Mouse (Mus musculus): ENCODE measurements around the gene Nos3. TPM values are rescaled to one million over a fixed set of nuclear protein-coding genes. Genes with fewer than 3 reads are reported as not detected.

Gene Nos3
- polyA plus RNA-seq, 1 experiment from 2014 or later, result 9.8 TPM

- no peak overlapping the region for H3K4me2 ChIP-seq
- no peak overlapping the region for H3K9ac ChIP-seq
- H3K4me1 ChIP-seq (replicated peaks), result 0 out of 2 replicates have a peak, but pooled peaks cover 7% of the 10 kb centered on the region
- H3K4me3 ChIP-seq, result no peak overlapping the region
- H3K9me3 ChIP-seq, result no peaks in the 10 kb centered on the region
- H3K27me3 ChIP-seq, result no peaks in the 10 kb centered on the region
- no peak overlapping the region for H3K27ac ChIP-seq
- 0 out of 2 replicates have a peak, but pooled peaks have one; percentile 15 for ATAC-seq (ENCODE audit: low FRiP score)
- H3K36me3 ChIP-seq, result peaks cover 56% of the 10 kb centered on the region
- WGBS, result 93% methylated on average over 13 of the region's 13 CpGs
These were observed 44.0 kb downstream of the Nos3 start for GRCm38 (mm10) chr5:24408651-24409050.

GRCm38 (mm10) chr5:24409466-24409865, 44.9 kb downstream of the Nos3 start:
- 66% methylated on average over 2 of the region's 2 CpGs for WGBS
- no peak for ATAC-seq (ENCODE audit: low FRiP score)

GRCm38 (mm10) chr5:24412063-24412462, 47.5 kb downstream of the Nos3 start:
- H3K27ac ChIP-seq, result no peak overlapping the region
- H3K9me3 ChIP-seq, result no peaks in the 10 kb centered on the region
- ATAC-seq (ENCODE audit: low FRiP score), result no peak
- H3K4me1 ChIP-seq (replicated peaks), result peaks cover 25% of the 10 kb centered on the region
- H3K4me2 ChIP-seq, result no peak overlapping the region
- H3K27me3 ChIP-seq, result no peaks in the 10 kb centered on the region
- WGBS, result 94% methylated on average over 2 of the region's 2 CpGs
- no peak overlapping the region for H3K9ac ChIP-seq
- H3K4me3 ChIP-seq, result no peak overlapping the region
- peaks cover 22% of the 10 kb centered on the region for H3K36me3 ChIP-seq

More at GRCm38 (mm10) chr5:24409466-24409865, 44.9 kb downstream of the Nos3 start:
- Histone ChIP-seq H3K4me3 (no peak overlapping the region), H3K9me3 (no peaks in the 10 kb centered on the region), H3K9ac (no peak overlapping the region), H3K27ac (no peak overlapping the region), H3K36me3 (peaks cover 48% of the 10 kb centered on the region), H3K4me2 (no peak overlapping the region), H3K4me1 (replicated peaks) (0 out of 2 replicates have a peak, but pooled peaks cover 10% of the 10 kb centered on the region), H3K27me3 (no peaks in the 10 kb centered on the region)

GRCm38 (mm10) chr5:24413042-24413693, 48.6 kb downstream of the Nos3 start, which contains the start of gene Asic3:
TSS of gene Asic3 (plus strand) at chr5:24413392.
- 61% methylated on average over 11 of the region's 11 CpGs for WGBS
- Histone ChIP-seq H3K27ac (no peak within 1 kb of the TSS), H3K4me1 (replicated peaks) (peaks cover 25% of the 10 kb centered on the region), H3K4me3 (no peak within 1 kb of the TSS), H3K4me2 (no peak within 1 kb of the TSS), H3K36me3 (peaks cover 19% of the 10 kb centered on the region), H3K9ac (no peak within 1 kb of the TSS), H3K9me3 (no peaks in the 10 kb centered on the region), H3K27me3 (no peaks in the 10 kb centered on the region)
- no peak for ATAC-seq (ENCODE audit: low FRiP score)

GRCm38 (mm10) chr5:24413938-24414337, 49.3 kb downstream of the Nos3 start:
- Histone ChIP-seq H3K9me3 (no peaks in the 10 kb centered on the region), H3K4me1 (replicated peaks) (peaks cover 25% of the 10 kb centered on the region), H3K4me3 (no peak overlapping the region), H3K4me2 (no peak overlapping the region), H3K27me3 (no peaks in the 10 kb centered on the region), H3K36me3 (peaks cover 20% of the 10 kb centered on the region), H3K27ac (no peak overlapping the region), H3K9ac (no peak overlapping the region)
- 85% methylated on average over 13 of the region's 13 CpGs for WGBS
- no peak for ATAC-seq (ENCODE audit: low FRiP score)

GRCm38 (mm10) chr5:24416222-24416736, 51.7 kb downstream of the Nos3 start:
- no peak overlapping the region; the same call in 1 of the 2 replicates for H3K27ac ChIP-seq
- peak; percentile 54 for ATAC-seq (ENCODE audit: low FRiP score)
- 6% methylated on average over 21 of the region's 21 CpGs for WGBS

GRCm38 (mm10) chr5:24417587-24417986, 53.0 kb downstream of the Nos3 start:
- 87% methylated on average over 10 of the region's 10 CpGs for WGBS
- no peaks in the 10 kb centered on the region for H3K9me3 ChIP-seq
- no peak overlapping the region for H3K4me3 ChIP-seq
- H3K4me2 ChIP-seq, result no peak overlapping the region
- no peak for ATAC-seq (ENCODE audit: low FRiP score)
- no peak overlapping the region for H3K27ac ChIP-seq
- H3K4me1 ChIP-seq (replicated peaks), result peaks cover 33% of the 10 kb centered on the region
- H3K27me3 ChIP-seq, result no peaks in the 10 kb centered on the region
- peaks cover 39% of the 10 kb centered on the region for H3K36me3 ChIP-seq
- no peak overlapping the region for H3K9ac ChIP-seq

More at GRCm38 (mm10) chr5:24416222-24416736, 51.7 kb downstream of the Nos3 start:
- peaks cover 25% of the 10 kb centered on the region for H3K4me1 ChIP-seq (replicated peaks)
- peak overlapping the region; percentile 35 for H3K4me2 ChIP-seq
- H3K4me3 ChIP-seq, result no peak overlapping the region
- no peaks in the 10 kb centered on the region for H3K9me3 ChIP-seq
- no peaks in the 10 kb centered on the region for H3K27me3 ChIP-seq
- H3K36me3 ChIP-seq, result peaks cover 39% of the 10 kb centered on the region
- H3K9ac ChIP-seq, result 0 out of 2 replicates have a peak overlapping the region, but pooled peaks have one; percentile 36

- no peaks in the 10 kb centered on the region for H3K27me3 ChIP-seq
- WGBS, result 88% methylated on average over 9 of the region's 9 CpGs
- no peak overlapping the region for H3K4me2 ChIP-seq
- no peak overlapping the region for H3K4me3 ChIP-seq
- H3K9ac ChIP-seq, result no peak overlapping the region
- no peak for ATAC-seq (ENCODE audit: low FRiP score)
- H3K36me3 ChIP-seq, result peaks cover 39% of the 10 kb centered on the region
- no peaks in the 10 kb centered on the region for H3K9me3 ChIP-seq
- no peak overlapping the region for H3K27ac ChIP-seq
- H3K4me1 ChIP-seq (replicated peaks), result peaks cover 37% of the 10 kb centered on the region
These were observed 55.8 kb downstream of the Nos3 start for GRCm38 (mm10) chr5:24420381-24420780.

- Histone ChIP-seq H3K9me3 (no peaks in the 10 kb centered on the region), H3K27me3 (peaks cover 22% of the 10 kb centered on the region), H3K36me3 (peaks cover 29% of the 10 kb centered on the region), H3K27ac (peak within 1 kb of the TSS; percentile 93), H3K9ac (peak within 1 kb of the TSS; percentile 87), H3K4me2 (peak within 1 kb of the TSS; percentile 86), H3K4me3 (peak within 1 kb of the TSS; percentile 64), H3K4me1 (replicated peaks) (peaks cover 54% of the 10 kb centered on the region)
- under 1% methylated on average over 46 of the region's 46 CpGs for WGBS
- ATAC-seq (ENCODE audit: low FRiP score), result peak; percentile 96
These were observed 58.8 kb downstream of the Nos3 start, which contains the start of the genes Cdk5 and Slc4a2 for GRCm38 (mm10) chr5:24423129-24424003. TSS of gene Cdk5 (minus strand) at chr5:24423530. TSS of gene Slc4a2 (plus strand) at chr5:24423837.

- WGBS, result 14% methylated on average over 21 of the region's 21 CpGs
- Histone ChIP-seq H3K4me3 (peak overlapping the region; percentile 64), H3K27me3 (peaks cover 22% of the 10 kb centered on the region), H3K27ac (peak overlapping the region; percentile 93), H3K4me1 (replicated peaks) (peaks cover 58% of the 10 kb centered on the region), H3K36me3 (peaks cover 21% of the 10 kb centered on the region), H3K4me2 (peak overlapping the region; percentile 83), H3K9me3 (no peaks in the 10 kb centered on the region), H3K9ac (peak overlapping the region; percentile 81)
- no peak; the same call in 1 of the 2 replicates for ATAC-seq (ENCODE audit: low FRiP score)
These were observed 59.6 kb downstream of the Nos3 start for GRCm38 (mm10) chr5:24424004-24424781.

GRCm38 (mm10) chr5:24424861-24425411, 60.3 kb downstream of the Nos3 start:
- peaks cover 22% of the 10 kb centered on the region for H3K27me3 ChIP-seq
- under 1% methylated on average over 40 of the region's 60 CpGs for WGBS

More at GRCm38 (mm10) chr5:24424861-24425411, 60.3 kb downstream of the Nos3 start:
- ATAC-seq (ENCODE audit: low FRiP score), result no peak
- Histone ChIP-seq H3K4me1 (replicated peaks) (peaks cover 58% of the 10 kb centered on the region), H3K4me2 (peak overlapping the region; percentile 83), H3K9me3 (no peaks in the 10 kb centered on the region), H3K27ac (peak overlapping the region; percentile 93), H3K9ac (peak overlapping the region; percentile 81), H3K4me3 (peak overlapping the region; percentile 64), H3K36me3 (peaks cover 17% of the 10 kb centered on the region)
